Mouse (Mus musculus): ENCODE results near the gene C330021F23Rik.

GRCm38 (mm10) chr8:3600401-3600800 is 32.6 kb downstream of the C330021F23Rik start:
- TF ChIP-seq CTCF (IDR thresholded peaks at IDR 0.05; ENCODE audit: low read depth) (no peak), EP300 (optimal IDR thresholded peaks at IDR 0.05) (no peak)

Measured in stomach, postnatal 0 days (tissue).